Mouse (Mus musculus) spleen, adult 12 weeks (tissue): Measurements from ENCODE around the gene Uqcrc2.

Source experiments
- DNase-seq: peaks from one replicate; pipeline ENCODE4 v3.0.0; 2022; ENCODE audit warnings: low spot score

Uqcrc2 gene

GRCm38 (mm10) chr7:120634711-120635361, at the start of gene Uqcrc2:
TSS of gene Uqcrc2 (plus strand) at chr7:120635176.
- DNase-seq, result peak; percentile 83

- DNase-seq, result no peak
Measured at GRCm38 (mm10) chr7:120597203-120597743, 37.7 kb upstream of the Uqcrc2 start.

- DNase-seq, result no peak
Measured at GRCm38 (mm10) chr7:120597744-120598243, 37.2 kb upstream of the Uqcrc2 start.

GRCm38 (mm10) chr7:120598355-120598754, 36.6 kb upstream of the Uqcrc2 start:
- DNase-seq, result no peak

GRCm38 (mm10) chr7:120620075-120620771, 14.8 kb upstream of the Uqcrc2 start:
- no peak for DNase-seq

- no peak for DNase-seq
Measured at GRCm38 (mm10) chr7:120620841-120621240, 14.1 kb upstream of the Uqcrc2 start.

GRCm38 (mm10) chr7:120632518-120632917, 2.5 kb upstream of the Uqcrc2 start:
- no peak for DNase-seq

- no peak for DNase-seq
Measured at GRCm38 (mm10) chr7:120634301-120634700, 675 bp upstream of the Uqcrc2 start.

GRCm38 (mm10) chr7:120635362-120635781, 396 bp downstream of the Uqcrc2 start:
- DNase-seq, result no peak

GRCm38 (mm10) chr7:120635821-120636220, 845 bp downstream of the Uqcrc2 start:
- DNase-seq, result peak; percentile 6

GRCm38 (mm10) chr7:120643217-120643616, 8.2 kb downstream of the Uqcrc2 start:
- no peak for DNase-seq

- no peak for DNase-seq
Measured at GRCm38 (mm10) chr7:120647849-120648248, 12.9 kb downstream of the Uqcrc2 start.

GRCm38 (mm10) chr7:120662079-120662478, 27.1 kb downstream of the Uqcrc2 start:
- DNase-seq, result peak; percentile 13

- DNase-seq, result peak; percentile 32
Measured at GRCm38 (mm10) chr7:120670153-120670875, 35.3 kb downstream of the Uqcrc2 start, which contains the start of gene Pdzd9. TSS of gene Pdzd9 (minus strand) at chr7:120670343.

- DNase-seq, result no peak
Measured at GRCm38 (mm10) chr7:120671271-120671670, 36.3 kb downstream of the Uqcrc2 start.

- DNase-seq, result peak; percentile 60
Measured at GRCm38 (mm10) chr7:120677001-120677643, 42.1 kb downstream of the Uqcrc2 start, which contains the start of gene Mosmo. TSS of gene Mosmo (plus strand) at chr7:120677618.

- DNase-seq, result peak; percentile 29
Measured at GRCm38 (mm10) chr7:120677764-120678531, 43.0 kb downstream of the Uqcrc2 start.

- DNase-seq, result no peak
Measured at GRCm38 (mm10) chr7:120679023-120679422, 44.0 kb downstream of the Uqcrc2 start.

GRCm38 (mm10) chr7:120682002-120682401, 47.0 kb downstream of the Uqcrc2 start:
- no peak for DNase-seq

- no peak for DNase-seq
Measured at GRCm38 (mm10) chr7:120684731-120685161, 49.8 kb downstream of the Uqcrc2 start.

GRCm38 (mm10) chr7:120685227-120685626, 50.3 kb downstream of the Uqcrc2 start:
- no peak for DNase-seq
